Mouse (Mus musculus) liver, adult 2 months (tissue): Measurements from ENCODE around the gene Ndufs7. TPM values are rescaled to one million over a fixed set of nuclear protein-coding genes. Genes with fewer than 3 reads are reported as not detected.

Experiments used
- DNase-seq: peaks from one replicate; pipeline ENCODE4 v3.0.0-alpha.2; 2011; ENCODE audit warnings: low read depth, low spot score; ENCODE audit errors: extremely low read depth
- H3K27ac ChIP-seq: fragments of 200-500 bp; replicated peaks from 2 replicates; pipeline ENCODE4 v1.5.1; 2012; ENCODE audit warnings: low read depth, mild to moderate bottlenecking, control low read depth, inconsistent platforms, low read length; ENCODE audit not compliant: insufficient read depth
- H3K27me3 ChIP-seq: fragments of 200-500 bp; 2 replicates; pipeline ENCODE4 v1.6.1; 2012; ENCODE audit warnings: mild to moderate bottlenecking, moderate library complexity, low read length, inconsistent platforms; ENCODE audit not compliant: control insufficient read depth, insufficient read depth
- H3K36me3 ChIP-seq: fragments of 200-500 bp; 2 replicates; pipeline ENCODE4 v1.6.1; 2012; ENCODE audit warnings: low read length, inconsistent platforms; ENCODE audit not compliant: control insufficient read depth, insufficient read depth
- H3K4me1 ChIP-seq: fragments of 200-500 bp; 2 replicates; pipeline ENCODE4 v1.6.1; 2011; ENCODE audit warnings: low read length; ENCODE audit not compliant: control insufficient read depth, insufficient read depth
- H3K4me3 ChIP-seq: fragments of 200-500 bp; 2 replicates; pipeline ENCODE4 v1.5.1; 2011; ENCODE audit warnings: low read depth, mild to moderate bottlenecking, control low read depth, low read length, moderate library complexity; ENCODE audit not compliant: insufficient read depth
- H3K79me2 ChIP-seq: fragments of 200-500 bp; 2 replicates; pipeline ENCODE4 v1.6.1; 2012; ENCODE audit warnings: inconsistent platforms, mild to moderate bottlenecking, low read length, moderate library complexity; ENCODE audit not compliant: control insufficient read depth, insufficient read depth
- H3K9ac ChIP-seq: fragments of 200-500 bp; 2 replicates; pipeline ENCODE4 v1.6.1; 2012; ENCODE audit warnings: low read depth, mild to moderate bottlenecking, control low read depth, inconsistent platforms, low read length
- CTCF ChIP-seq: fragments of 200-500 bp; IDR thresholded peaks from 2 replicates; pipeline ENCODE4 v1.5.1; 2011; ENCODE audit warnings: low read depth, low read length, control low read depth
- POLR2A ChIP-seq: fragments of 200-500 bp; IDR thresholded peaks from 2 replicates; pipeline ENCODE4 v1.6.1; 2011; ENCODE audit warnings: low read length, control low read depth; ENCODE audit not compliant: insufficient read depth; ENCODE audit errors: extremely low read depth
- WGBS: fragments of 180-500 bp; shearing (Covaris S2); methylation state at CpG from one replicate; pipeline ENCODE4 v1.1.7; 2018; 5-methylcytosine and 5-hydroxymethylcytosine counted together
- polyA plus RNA-seq: library from polyadenylated mRNA; depleted of rRNA; stranded (reverse); fragments of >200 nt; gene quantifications from 2 replicates; pipeline ENCODE4 v1.2.3, GENCODE M21; 2012
- total RNA-seq: library from RNA; depleted of rRNA; stranded (reverse); fragments of >200 nt; gene quantifications from 2 replicates; pipeline ENCODE4 v1.2.3, GENCODE M21; 2014

The Ndufs7 gene
- total and polyA plus RNA-seq, 2 experiments, result 165 to 560 TPM

DNA sequence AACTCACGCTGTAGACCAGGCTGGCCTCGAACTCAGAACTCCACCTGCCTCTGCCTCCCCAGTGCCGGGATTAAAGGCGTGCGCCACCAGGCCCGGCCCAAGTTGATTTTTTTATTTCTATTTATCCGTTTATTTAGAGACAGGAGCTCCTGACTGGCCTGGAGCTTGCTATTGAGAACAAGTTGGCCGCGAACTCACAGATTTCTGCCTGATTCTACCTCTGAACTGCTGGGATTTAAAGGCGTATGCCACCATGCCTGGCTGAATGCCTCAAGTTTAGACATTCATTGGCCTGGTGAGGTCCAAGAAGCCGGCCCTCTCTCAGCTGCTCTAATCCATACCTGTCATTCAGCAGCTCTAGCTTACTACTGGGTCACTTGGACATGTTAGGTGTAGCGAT lies 13.2 kb downstream of the Ndufs7 start:
- no peak for DNase-seq
- Histone ChIP-seq H3K79me2 (peaks cover 21% of the 10 kb centered on the region; the same call in 1 of the 2 replicates), H3K36me3 (0 out of 2 replicates have a peak, but pooled peaks cover 1% of the 10 kb centered on the region), H3K27me3 (no peaks in the 10 kb centered on the region), H3K9ac (no peak overlapping the region), H3K27ac (peak overlapping the region; percentile 65), H3K4me3 (peak overlapping the region; percentile 4; the same call in 1 of the 2 replicates), H3K4me1 (peaks cover 20% of the 10 kb centered on the region)
- TF ChIP-seq POLR2A (no peak), CTCF (no peak)
- WGBS, result 30% methylated on average over 12 of the region's 12 CpGs

DNA sequence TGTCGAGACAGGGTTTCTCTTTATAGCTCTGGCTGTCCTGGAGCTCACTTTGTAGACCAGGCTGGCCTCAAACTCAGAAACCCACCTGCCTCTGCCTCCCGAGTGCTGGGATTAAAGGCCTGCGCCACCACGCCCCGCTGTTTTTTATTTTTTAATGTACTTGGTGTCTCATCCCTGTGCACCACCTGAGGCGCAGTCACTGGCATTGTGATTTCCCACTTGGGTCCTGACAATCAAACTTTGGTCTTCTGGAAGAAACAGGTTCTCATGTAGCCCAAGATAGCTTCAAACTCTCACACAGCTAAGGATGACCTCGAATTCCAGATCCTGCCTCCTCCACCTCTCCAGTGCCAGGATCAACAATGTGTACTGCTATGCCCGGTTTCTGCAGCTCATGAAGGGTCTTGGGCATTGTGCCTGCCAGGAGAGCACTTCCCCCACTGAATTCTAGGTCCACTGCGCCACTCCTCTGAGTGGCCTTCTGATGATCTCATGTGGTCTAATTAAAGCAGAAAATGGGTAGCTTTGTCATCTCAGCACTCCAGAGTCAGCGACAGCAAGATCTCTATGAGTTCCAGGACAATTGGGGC lies 13.9 kb downstream of the Ndufs7 start:
- Histone ChIP-seq H3K9ac (no peak overlapping the region), H3K4me3 (no peak overlapping the region), H3K36me3 (0 out of 2 replicates have a peak, but pooled peaks cover 1% of the 10 kb centered on the region), H3K4me1 (peaks cover 25% of the 10 kb centered on the region), H3K79me2 (peaks cover 28% of the 10 kb centered on the region), H3K27me3 (no peaks in the 10 kb centered on the region), H3K27ac (peak overlapping the region; percentile 27)
- TF ChIP-seq POLR2A (no peak), CTCF (no peak)
- 80% methylated on average over 10 of the region's 10 CpGs for WGBS
- DNase-seq, result no peak

DNA sequence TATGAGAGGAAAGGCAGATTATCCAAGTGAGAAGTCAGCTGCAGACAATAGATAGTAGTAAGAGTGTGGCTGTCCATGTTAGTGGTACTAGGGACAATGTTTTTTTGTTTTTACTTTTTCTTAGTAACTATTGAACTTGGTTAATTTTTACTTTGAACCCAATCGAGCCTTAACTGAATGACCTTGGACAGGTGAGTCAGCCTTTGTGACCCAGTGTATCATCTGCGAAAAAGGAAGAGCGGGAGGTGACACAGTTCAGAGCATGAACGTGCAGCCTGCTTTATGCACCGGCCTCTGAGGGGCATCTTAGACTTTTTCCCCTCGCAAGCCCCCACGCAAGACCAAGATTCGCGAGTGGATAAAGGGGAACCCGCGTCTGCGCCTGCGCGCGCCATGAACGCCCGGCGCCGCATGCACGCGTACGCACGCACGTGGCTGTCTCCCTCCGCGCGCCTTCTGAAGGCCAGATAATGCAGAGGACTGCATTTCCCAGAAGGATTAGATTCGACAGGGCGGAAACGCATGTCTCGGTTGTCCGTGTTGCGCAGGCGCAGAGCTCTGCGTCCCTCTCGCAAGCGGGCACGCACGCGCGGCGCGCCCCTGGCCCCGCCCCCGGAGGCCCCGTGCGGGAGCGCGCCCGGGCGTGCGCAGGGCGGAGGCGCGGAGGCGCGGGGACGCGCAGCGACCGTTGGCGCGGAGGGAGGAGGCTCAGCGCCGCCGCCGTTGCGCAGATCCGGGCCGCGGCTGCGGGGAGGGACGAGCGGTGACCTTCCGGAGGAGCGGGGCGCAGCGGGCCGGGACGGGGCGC lies 15.6 kb downstream of the Ndufs7 start:
- TF ChIP-seq CTCF (no peak), POLR2A (peak; percentile 92)
- Histone ChIP-seq H3K27ac (peak overlapping the region; percentile 99), H3K4me1 (peaks cover 26% of the 10 kb centered on the region), H3K4me3 (peak overlapping the region; percentile 87), H3K27me3 (no peaks in the 10 kb centered on the region), H3K9ac (peak overlapping the region; percentile 99), H3K79me2 (peaks cover 28% of the 10 kb centered on the region), H3K36me3 (no peaks in the 10 kb centered on the region)
- peak; percentile 95 for DNase-seq
- under 1% methylated on average over 81 of the region's 81 CpGs for WGBS

DNA sequence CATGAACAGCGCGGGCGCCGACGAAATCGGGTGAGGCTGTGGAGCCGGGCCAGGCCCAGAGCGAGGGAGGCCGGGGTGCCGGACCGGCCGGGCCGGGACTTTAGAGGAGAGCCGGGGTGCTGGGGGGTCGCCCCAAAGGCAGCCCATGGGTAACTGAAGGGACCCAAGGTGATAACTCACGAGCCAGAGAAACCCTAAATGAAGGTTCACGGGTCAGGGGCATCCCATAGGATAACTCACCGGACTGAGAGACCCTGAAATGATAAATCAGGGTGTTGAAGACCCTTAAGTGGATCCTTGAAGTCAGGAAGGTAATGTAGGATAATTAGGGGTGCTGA lies 16.2 kb downstream of the Ndufs7 start:
- Histone ChIP-seq H3K4me1 (peaks cover 30% of the 10 kb centered on the region), H3K79me2 (peaks cover 27% of the 10 kb centered on the region), H3K27ac (peak overlapping the region; percentile 99), H3K9ac (peak overlapping the region; percentile 99), H3K36me3 (no peaks in the 10 kb centered on the region), H3K4me3 (peak overlapping the region; percentile 87), H3K27me3 (no peaks in the 10 kb centered on the region)
- under 1% methylated on average over 18 of the region's 18 CpGs for WGBS
- no peak for TF ChIP-seq POLR2A
- TF ChIP-seq CTCF, result no peak
- DNase-seq, result no peak

DNA sequence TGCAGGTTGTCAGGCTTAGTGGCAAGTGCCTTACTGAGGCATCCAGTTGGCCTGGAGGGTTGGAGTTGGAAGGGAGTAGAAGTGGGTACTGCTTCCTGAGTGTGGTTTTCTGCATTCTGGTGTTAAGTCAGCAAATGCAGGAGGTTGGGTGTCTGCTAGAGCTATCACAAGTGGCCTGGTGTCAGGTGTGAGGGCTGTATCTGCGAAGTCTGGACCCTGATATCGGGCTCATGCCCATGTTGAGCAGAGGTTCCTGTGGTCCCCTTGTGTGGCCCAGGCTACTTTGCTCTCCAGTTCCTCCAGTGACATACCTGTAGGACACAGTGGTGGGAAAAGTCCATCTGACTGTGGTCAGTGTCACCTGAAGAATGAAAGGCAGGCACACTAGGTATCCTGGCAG lies 21.2 kb downstream of the Ndufs7 start:
- Histone ChIP-seq H3K4me3 (no peak overlapping the region), H3K36me3 (peaks cover 3% of the 10 kb centered on the region; the same call in 1 of the 2 replicates), H3K4me1 (peaks cover 54% of the 10 kb centered on the region), H3K27ac (peak overlapping the region; percentile 94), H3K9ac (peak overlapping the region; percentile 70), H3K27me3 (no peaks in the 10 kb centered on the region), H3K79me2 (peaks cover 46% of the 10 kb centered on the region)
- TF ChIP-seq POLR2A (no peak), CTCF (no peak)
- peak; percentile 67 for DNase-seq
- WGBS, result 80% methylated on average over 2 of the region's 2 CpGs

DNA sequence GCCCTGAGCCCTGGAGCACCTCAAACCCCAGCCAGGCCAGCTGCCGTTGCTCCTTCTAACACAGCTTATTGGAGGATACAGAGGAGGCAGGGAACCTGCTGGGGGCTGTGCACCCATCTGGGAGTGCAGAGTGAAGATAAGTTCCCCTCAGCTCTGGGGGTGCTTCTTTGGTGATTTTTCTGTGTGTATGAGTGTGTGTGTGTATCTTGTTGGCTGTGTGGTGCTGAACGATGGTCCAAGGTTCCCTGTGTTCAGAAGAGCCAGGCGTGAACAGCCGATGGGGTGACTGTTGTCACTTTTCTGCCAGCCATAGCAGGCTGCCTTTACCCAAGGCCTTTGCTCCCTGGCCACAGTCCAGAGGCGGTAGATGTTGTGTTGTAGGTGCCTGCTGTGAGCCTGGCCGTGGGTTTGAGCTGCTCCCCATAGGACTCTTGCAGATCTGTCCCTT lies 21.8 kb downstream of the Ndufs7 start:
- Histone ChIP-seq H3K79me2 (peaks cover 44% of the 10 kb centered on the region), H3K27me3 (no peaks in the 10 kb centered on the region), H3K4me1 (peaks cover 57% of the 10 kb centered on the region), H3K4me3 (peak overlapping the region; percentile 3; the same call in 1 of the 2 replicates), H3K9ac (peak overlapping the region; percentile 70), H3K36me3 (peaks cover 3% of the 10 kb centered on the region; the same call in 1 of the 2 replicates), H3K27ac (peak overlapping the region; percentile 95)
- peak; percentile 98 for DNase-seq
- WGBS, result 8% methylated on average over 6 of the region's 6 CpGs
- TF ChIP-seq CTCF, result no peak
- TF ChIP-seq POLR2A, result no peak
